Mouse (Mus musculus) lung, adult 2 months (tissue): ENCODE results near the gene Ifrd2. TPM values are rescaled to one million over a fixed set of nuclear protein-coding genes. Genes with fewer than 3 reads are reported as not detected.

Source experiments
- DNase-seq: peaks from one replicate; pipeline ENCODE4 v3.0.0; 2022
- H3K4me1 ChIP-seq: fragments of 200-500 bp; 2 replicates; pipeline ENCODE4 v1.6.1; 2011; ENCODE audit warnings: low read length; ENCODE audit not compliant: control insufficient read depth, insufficient read depth
- H3K4me3 ChIP-seq: fragments of 200-500 bp; replicated peaks from 2 replicates; pipeline ENCODE3; 2011; ENCODE audit warnings: low read depth, mild to moderate bottlenecking, control low read depth, low read length; ENCODE audit errors: extremely low read depth
- CTCF ChIP-seq: fragments of 200-500 bp; IDR thresholded peaks from 2 replicates; pipeline ENCODE4 v1.5.1; 2011; ENCODE audit warnings: mild to moderate bottlenecking, low read length, control low read depth; ENCODE audit not compliant: insufficient read depth
- POLR2A ChIP-seq: fragments of 200-500 bp; IDR thresholded peaks from 2 replicates; pipeline ENCODE4 v1.6.1; 2011; ENCODE audit warnings: low read depth, mild to moderate bottlenecking, control low read depth, low read length, borderline replicate concordance; ENCODE audit errors: extremely low read depth
- WGBS: fragments of 180-500 bp; shearing (Covaris S2); methylation state at CpG from one replicate; pipeline ENCODE4 v1.1.7; 2018; 5-methylcytosine and 5-hydroxymethylcytosine counted together
- polyA plus RNA-seq: library from polyadenylated mRNA; depleted of rRNA; stranded (reverse); fragments of >200 nt; gene quantifications from 2 replicates; pipeline ENCODE4 v1.2.3, GENCODE M21; 2012; rRNA removed

The Ifrd2 gene
- polyA plus RNA-seq, 1 experiment: 41.8 TPM

DNA sequence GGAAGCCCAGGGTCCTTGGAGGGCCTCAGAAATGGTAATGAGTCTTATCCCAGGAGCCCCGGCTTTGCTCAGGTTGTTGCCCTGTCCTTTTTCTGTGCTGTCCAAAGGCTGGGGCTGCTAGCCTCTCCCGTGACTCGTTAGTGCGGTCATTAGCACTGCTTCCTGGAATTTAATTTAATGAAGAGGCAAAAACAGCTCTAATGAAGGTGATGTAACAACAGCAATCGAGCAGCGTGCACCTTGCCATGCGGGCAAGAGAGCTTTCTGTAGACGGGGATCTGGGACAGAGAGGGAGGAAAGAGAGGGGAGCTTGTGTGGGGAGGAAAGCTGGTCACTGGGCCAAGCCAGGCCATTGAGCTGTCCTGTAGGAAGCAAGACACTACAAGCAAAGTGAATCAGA lies 54.2 kb downstream of the Ifrd2 start:
- no peak overlapping the region for H3K4me3 ChIP-seq
- DNase-seq: no peak
- WGBS: 75% methylated on average over 8 of the region's 8 CpGs
- no peak for TF ChIP-seq POLR2A
- no peak for TF ChIP-seq CTCF
- peaks cover 10% of the 10 kb centered on the region for H3K4me1 ChIP-seq

Other genes with a start within 250 kb of the Ifrd2 start
- gene Hemk1, start 249.3 kb upstream of the Ifrd2 start, polyA plus RNA-seq: 16.9 and 21.0 TPM in 2 replicates
- 0.34 and 1.1 TPM in 2 replicates for gene 6430571L13Rik, start 247.0 kb upstream of the Ifrd2 start, polyA plus RNA-seq
- 0.72 and 1.2 TPM in 2 replicates for gene Cacna2d2, start 188.0 kb upstream of the Ifrd2 start, polyA plus RNA-seq
- 57.6 and 59.4 TPM in 2 replicates for gene Tmem115, start 53.7 kb upstream of the Ifrd2 start, polyA plus RNA-seq
- gene Cyb561d2, start 45.4 kb upstream of the Ifrd2 start, polyA plus RNA-seq: 35.6 and 37.1 TPM in 2 replicates
- gene Nprl2, start 45.4 kb upstream of the Ifrd2 start, polyA plus RNA-seq: 24.8 and 31.3 TPM in 2 replicates
- 12.8 and 13.2 TPM in 2 replicates for gene Zmynd10, start 40.3 kb upstream of the Ifrd2 start, polyA plus RNA-seq
- gene Rassf1, start 36.1 kb upstream of the Ifrd2 start, polyA plus RNA-seq: 43.7 and 45.5 TPM in 2 replicates
- gene Tusc2, start 24.4 kb upstream of the Ifrd2 start, polyA plus RNA-seq: 46.0 and 46.7 TPM in 2 replicates
- 235 and 342 TPM in 2 replicates for gene Hyal2, start 19.7 kb upstream of the Ifrd2 start, polyA plus RNA-seq
- gene Hyal1, start 10.7 kb upstream of the Ifrd2 start, polyA plus RNA-seq: 19.6 and 26.5 TPM in 2 replicates
- 87.8 and 91.9 TPM in 2 replicates for gene Naa80, start 8.8 kb upstream of the Ifrd2 start, polyA plus RNA-seq
- 1.7 and 1.8 TPM in 2 replicates for gene Hyal3, start 6.8 kb upstream of the Ifrd2 start, polyA plus RNA-seq
- 81.0 and 95.6 TPM in 2 replicates for gene Sema3b, start 21.6 kb downstream of the Ifrd2 start, polyA plus RNA-seq
- 844 and 991 TPM in 2 replicates for gene Gnai2, start 47.7 kb downstream of the Ifrd2 start, polyA plus RNA-seq
- gene Slc38a3, start 81.9 kb downstream of the Ifrd2 start, polyA plus RNA-seq: 1.8 and 16.1 TPM in 2 replicates
- 0.09 and 0.20 TPM in 2 replicates for gene Gnat1, start 92.1 kb downstream of the Ifrd2 start, polyA plus RNA-seq
- gene Sema3f, start 122.8 kb downstream of the Ifrd2 start, polyA plus RNA-seq: 318 and 413 TPM in 2 replicates
- gene Rbm5, start 183.4 kb downstream of the Ifrd2 start, polyA plus RNA-seq: 54.0 and 77.1 TPM in 2 replicates